Mouse (Mus musculus) heart, postnatal 0 days (tissue): Measurements from ENCODE around the gene Suox.

Experiments used
- CTCF ChIP-seq: IDR thresholded peaks from 2 replicates; pipeline ENCODE4 v1.5.1; 2016; ENCODE audit warnings: antibody characterized with exemption, control low read depth, low read depth
- EP300 ChIP-seq: IDR thresholded peaks from 2 replicates; pipeline ENCODE4 v1.6.1; 2016; ENCODE audit warnings: antibody characterized with exemption, low read depth

DNA sequence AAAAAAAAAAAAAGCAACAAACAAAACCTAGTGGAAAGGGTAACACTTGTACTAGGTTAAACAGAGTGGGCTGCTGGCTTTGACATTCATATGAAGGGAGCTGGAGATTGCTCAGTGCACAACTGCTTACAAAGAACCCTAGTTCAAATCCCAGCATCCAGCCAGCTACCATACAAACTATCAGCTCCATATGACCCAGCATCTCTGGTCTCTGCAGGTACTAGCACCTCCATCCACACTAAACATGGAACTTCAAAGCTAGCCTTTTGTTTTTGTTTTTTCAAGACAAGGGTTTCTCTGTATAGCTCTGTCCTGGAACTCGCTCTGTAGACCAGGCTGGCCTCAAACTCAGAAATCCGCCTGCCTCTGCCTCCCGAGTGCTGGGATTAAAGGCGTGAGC is 51.2 kb downstream of the Suox start:
- TF ChIP-seq EP300 = no peak
- no peak for TF ChIP-seq CTCF
